ENCODE assay signal across 7 mouse cellular contexts in genomic region chr16:17802839-17803674, GRCm38 (mm10). TPM values are rescaled to one million over a fixed set of nuclear protein-coding genes. Genes with fewer than 3 reads are reported as not detected.
DNase-seq lines count a peak whose midpoint lies in the region; ATAC-seq and TF ChIP-seq lines count a peak whose summit lies in the region.

No protein-coding gene starts in this region.

- no peak for TF ChIP-seq CTCF in thymus, adult 2 months (IDR thresholded peaks at IDR 0.05; ENCODE audit: borderline replicate concordance, control insufficient read depth, extremely low read depth, insufficient read depth, low read length, poor library complexity)
- TF ChIP-seq CTCF in small intestine, adult 2 months (IDR thresholded peaks at IDR 0.05; ENCODE audit: extremely low read depth, insufficient read length, insufficient replicate concordance, low read depth, low read length) = no peak

- no peak for ATAC-seq in heart, embryonic 15.5 days (replicated peaks; ENCODE audit: insufficient number of reproducible peaks, insufficient read depth, low FRiP score, low read depth)

- H3K4me2 ChIP-seq in heart, embryonic 15.5 days = peak overlapping the region; percentile 82

- H3K36me3 ChIP-seq in thymus, adult 2 months (ENCODE audit: control insufficient read depth, insufficient read depth, low read length) = no peaks in the 10 kb centered on the region
- H3K36me3 ChIP-seq in heart, embryonic 15.5 days = no peaks in the 10 kb centered on the region
- no peaks in the 10 kb centered on the region for H3K36me3 ChIP-seq in megakaryocyte, embryonic 14.5 days (replicated peaks; ENCODE audit: low read length)
- H3K36me3 ChIP-seq in small intestine, adult 2 months (ENCODE audit: control insufficient read depth, insufficient read depth, low read length) = no peaks in the 10 kb centered on the region

- H3K4me3 ChIP-seq in thymus, adult 2 months (ENCODE audit: control insufficient read depth, insufficient read depth, low read length) = peak overlapping the region; percentile 4; the same call in 1 of the 2 replicates
- H3K4me3 ChIP-seq in heart, embryonic 15.5 days = peak overlapping the region; percentile 43
- H3K4me3 ChIP-seq in megakaryocyte, embryonic 14.5 days (replicated peaks) = peak overlapping the region; percentile 91
- peak overlapping the region; percentile 62 for H3K4me3 ChIP-seq in small intestine, adult 2 months (ENCODE audit: low read depth, low read length)

- no peak overlapping the region for H3K27ac ChIP-seq in thymus, adult 2 months (ENCODE audit: control insufficient read depth, insufficient read depth, low read length)
- H3K27ac ChIP-seq in heart, embryonic 15.5 days = no peak overlapping the region
- no peak overlapping the region for H3K27ac ChIP-seq in small intestine, adult 2 months (ENCODE audit: insufficient read depth, low read depth, low read length)

- H3K9me3 ChIP-seq in heart, embryonic 15.5 days (replicated peaks) = no peaks in the 10 kb centered on the region
- H3K9me3 ChIP-seq in megakaryocyte, embryonic 14.5 days = no peaks in the 10 kb centered on the region; the same call in 1 of the 2 replicates

- WGBS in thymus, adult 2 months = 4% methylated on average over 83 of the region's 83 CpGs
- WGBS in heart, embryonic 15.5 days = 12% methylated on average over 83 of the region's 83 CpGs
- WGBS in small intestine, adult 2 months = 21% methylated on average over 83 of the region's 83 CpGs

- H3K27me3 ChIP-seq in thymus, adult 2 months (ENCODE audit: control insufficient read depth, insufficient read depth, low read length) = peaks cover 54% of the 10 kb centered on the region
- H3K27me3 ChIP-seq in heart, embryonic 15.5 days = peaks cover 87% of the 10 kb centered on the region
- peaks cover 99% of the 10 kb centered on the region for H3K27me3 ChIP-seq in megakaryocyte, embryonic 14.5 days (replicated peaks)
- H3K27me3 ChIP-seq in small intestine, adult 2 months (ENCODE audit: control insufficient read depth, insufficient read depth, low read length) = peaks cover 83% of the 10 kb centered on the region

- peaks cover 30% of the 10 kb centered on the region for H3K4me1 ChIP-seq in thymus, adult 2 months (replicated peaks; ENCODE audit: control insufficient read depth, insufficient read depth, low read length)
- H3K4me1 ChIP-seq in heart, embryonic 15.5 days (replicated peaks) = peaks cover 76% of the 10 kb centered on the region
- H3K4me1 ChIP-seq in megakaryocyte, embryonic 14.5 days = peaks cover 56% of the 10 kb centered on the region
- peaks cover 29% of the 10 kb centered on the region for H3K4me1 ChIP-seq in small intestine, adult 2 months (ENCODE audit: control insufficient read depth, insufficient read depth, insufficient read length, low read length)

- H3K9ac ChIP-seq in heart, embryonic 15.5 days = 0 out of 2 replicates have a peak overlapping the region, but pooled peaks have one; percentile 19

- no peak for DNase-seq in thymus, adult 2 months
- no peak for DNase-seq in thymus, postnatal 10 days (ENCODE audit: low spot score in 2 of 2)
- peak; percentile 43 to 64 for DNase-seq in cerebellum, postnatal 25 days
- DNase-seq in left cerebral cortex, adult 18-20 months (ENCODE audit: low spot score in 2 of 2) = peak; percentile 45 to 47

- TF ChIP-seq POLR2A in thymus, adult 2 months (IDR thresholded peaks at IDR 0.05; ENCODE audit: control insufficient read depth, extremely low read depth, insufficient read depth, low read length, poor library complexity) = no peak
- no peak for TF ChIP-seq POLR2A in small intestine, adult 2 months (IDR thresholded peaks at IDR 0.05; ENCODE audit: low read depth, low read length)

RNA-seq across cellular contexts. Expression of gene Scarf2, which starts 6.0 kb away (rescaled TPM):
- 41.0 and 41.2 TPM in 2 replicates for polyA plus RNA-seq in thymus, adult 2 months (2012; rRNA removed)
- polyA plus RNA-seq in heart, embryonic 15.5 days (2015; fragmentation: Nextera tagmentation; extraction: Ambion mirVana) = 6.6 and 11.3 TPM in 2 replicates
- 1 to 10 TPM; 3.5 to 3.6 TPM for total RNA-seq in left cerebral cortex, adult 18-20 months (2021)
- 0.79 and 1.7 TPM in 2 replicates for polyA plus RNA-seq in megakaryocyte, embryonic 14.5 days (2012; ENCODE audit: insufficient read depth, low replicate concordance)
- 27.7 and 33.2 TPM in 2 replicates for polyA plus RNA-seq in small intestine, adult 2 months (2012; rRNA removed)

RNA-seq across cellular contexts. Expression of gene B830017H08Rik, which starts 29.9 kb away (rescaled TPM):
- not detected in 2 replicates for polyA plus RNA-seq in thymus, adult 2 months (2012; rRNA removed)
- not detected in 2 replicates for polyA plus RNA-seq in heart, embryonic 15.5 days (2015; fragmentation: Nextera tagmentation; extraction: Ambion mirVana)
- total RNA-seq in left cerebral cortex, adult 18-20 months (2021) = 1 to 10 TPM; 2.9 to 3.6 TPM
- polyA plus RNA-seq in megakaryocyte, embryonic 14.5 days (2012; ENCODE audit: insufficient read depth, low replicate concordance) = 0.13 TPM in 1 of 2 replicates, not detected in the other
- polyA plus RNA-seq in small intestine, adult 2 months (2012; rRNA removed) = not detected in 2 replicates

RNA-seq across cellular contexts. Expression of gene Car15, which starts 35.1 kb away (rescaled TPM):
- polyA plus RNA-seq in thymus, adult 2 months (2012; rRNA removed) = 22.4 and 27.4 TPM in 2 replicates
- 1.5 and 2.1 TPM in 2 replicates for polyA plus RNA-seq in heart, embryonic 15.5 days (2015; fragmentation: Nextera tagmentation; extraction: Ambion mirVana)
- 1 to 10 TPM; 8.9 to 9.1 TPM for total RNA-seq in left cerebral cortex, adult 18-20 months (2021)
- polyA plus RNA-seq in megakaryocyte, embryonic 14.5 days (2012; ENCODE audit: insufficient read depth, low replicate concordance) = 3.2 TPM in 1 of 2 replicates, not detected in the other
- polyA plus RNA-seq in small intestine, adult 2 months (2012; rRNA removed) = 4.1 and 13.0 TPM in 2 replicates

RNA-seq across cellular contexts. Expression of gene Klhl22, which starts 43.6 kb away (rescaled TPM):
- 72.7 and 75.1 TPM in 2 replicates for polyA plus RNA-seq in thymus, adult 2 months (2012; rRNA removed)
- 33.0 and 45.7 TPM in 2 replicates for polyA plus RNA-seq in heart, embryonic 15.5 days (2015; fragmentation: Nextera tagmentation; extraction: Ambion mirVana)
- total RNA-seq in left cerebral cortex, adult 18-20 months (2021) = 100 to 1,000 TPM in 1 of 2 experiments, 10 to 100 TPM in 1; 96.9 to 103 TPM
- 0.65 and 4.0 TPM in 2 replicates for polyA plus RNA-seq in megakaryocyte, embryonic 14.5 days (2012; ENCODE audit: insufficient read depth, low replicate concordance)
- polyA plus RNA-seq in small intestine, adult 2 months (2012; rRNA removed) = 34.8 and 60.9 TPM in 2 replicates

Comparison
In these comparisons a context has a peak if more than half of its experiments do, and no peak if none do; other contexts are left out.
1. DNase-seq: peak in cerebellum, postnatal 25 days (2 of 2) and left cerebral cortex, adult 18-20 months (2 of 2); none in thymus, adult 2 months (single experiment) and thymus, postnatal 10 days (0 of 2).
2. H3K4me3 ChIP-seq: peak in every context shown above with its lines; median percentile 91 in megakaryocyte, embryonic 14.5 days; 62 in small intestine, adult 2 months; 43 in heart, embryonic 15.5 days; 4 in thymus, adult 2 months.